Mouse (Mus musculus): ENCODE results near the gene Ano4.

GRCm38 (mm10) chr10:89289290-89289689, 55.3 kb downstream of the Ano4 start:
- TF ChIP-seq MAX (IDR thresholded peaks at IDR 0.05; ENCODE audit: low read depth) (no peak), TCF12 (IDR thresholded peaks at IDR 0.05; ENCODE audit: insufficient read depth, poor library complexity, severe bottlenecking) (no peak), POLR2A (IDR thresholded peaks at IDR 0.05; ENCODE audit: insufficient read length, low read depth) (no peak), E2F4 (IDR thresholded peaks at IDR 0.05; ENCODE audit: insufficient read depth) (no peak), USF1 (IDR thresholded peaks at IDR 0.05; ENCODE audit: low read depth) (no peak), POLR2AphosphoS2 (IDR thresholded peaks at IDR 0.05; ENCODE audit: insufficient read length, low read depth) (no peak), CEBPB (IDR thresholded peaks at IDR 0.05; ENCODE audit: insufficient read depth, poor library complexity, severe bottlenecking) (no peak), MYOD1 (IDR thresholded peaks at IDR 0.05; ENCODE audit: control insufficient read depth in 1 of 3, insufficient read length in 2 of 3, low read depth in 2 of 3) (no peak), MYOG (IDR thresholded peaks at IDR 0.05; ENCODE audit: control insufficient read depth in 1 of 3, insufficient read depth in 1 of 3, insufficient read length in 2 of 3, low read depth in 2 of 3) (no peak), REST (IDR thresholded peaks at IDR 0.05; ENCODE audit: insufficient read depth, insufficient read length) (no peak)
